Mouse (Mus musculus) right cerebral cortex, postnatal 10 days (tissue): Measurements from ENCODE around the gene Slc23a2.

Experiments used
- DNase-seq, 2 experiments: peaks; one replicate each; pipeline ENCODE4 v3.0.0; 2021; ENCODE audit warnings: low spot score in 2 of 2

Slc23a2 gene

GRCm38 (mm10) chr2:132134758-132135157 is 10.2 kb downstream of the Slc23a2 start:
- DNase-seq = peak in 1 of 2 experiments; percentile 31

GRCm38 (mm10) chr2:132133436-132133835 is 11.5 kb downstream of the Slc23a2 start:
- no peak for DNase-seq

- DNase-seq = peak; percentile 40 to 43
Observed at GRCm38 (mm10) chr2:132131266-132131665, 13.6 kb downstream of the Slc23a2 start.

GRCm38 (mm10) chr2:132129980-132130379 is 14.9 kb downstream of the Slc23a2 start:
- no peak for DNase-seq

- DNase-seq = no peak
Observed at GRCm38 (mm10) chr2:132129247-132129646, 15.7 kb downstream of the Slc23a2 start.

GRCm38 (mm10) chr2:132127904-132128303 is 17.0 kb downstream of the Slc23a2 start:
- no peak for DNase-seq

- DNase-seq = no peak
Observed at GRCm38 (mm10) chr2:132126292-132126691, 18.6 kb downstream of the Slc23a2 start.

- DNase-seq = no peak
Observed at GRCm38 (mm10) chr2:132123063-132123462, 21.8 kb downstream of the Slc23a2 start.

GRCm38 (mm10) chr2:132121050-132121449 is 23.9 kb downstream of the Slc23a2 start:
- no peak for DNase-seq

GRCm38 (mm10) chr2:132118646-132119045 is 26.3 kb downstream of the Slc23a2 start:
- no peak for DNase-seq

- no peak for DNase-seq
Observed at GRCm38 (mm10) chr2:132115936-132116335, 29.0 kb downstream of the Slc23a2 start.

GRCm38 (mm10) chr2:132115344-132115743 is 29.6 kb downstream of the Slc23a2 start:
- no peak for DNase-seq

GRCm38 (mm10) chr2:132113962-132114759 is 30.7 kb downstream of the Slc23a2 start:
- DNase-seq = no peak

- no peak for DNase-seq
Observed at GRCm38 (mm10) chr2:132112319-132112718, 32.6 kb downstream of the Slc23a2 start.

- no peak for DNase-seq
Observed at GRCm38 (mm10) chr2:132111905-132112304, 33.0 kb downstream of the Slc23a2 start.

- DNase-seq = peak; percentile 80 to 85
Observed at GRCm38 (mm10) chr2:132111266-132111665, 33.6 kb downstream of the Slc23a2 start.

GRCm38 (mm10) chr2:132110702-132111101 is 34.2 kb downstream of the Slc23a2 start:
- no peak for DNase-seq

GRCm38 (mm10) chr2:132108988-132109387 is 35.9 kb downstream of the Slc23a2 start:
- DNase-seq = no peak

GRCm38 (mm10) chr2:132107611-132108010 is 37.3 kb downstream of the Slc23a2 start:
- DNase-seq = peak; percentile 71 to 79

- DNase-seq = no peak
Observed at GRCm38 (mm10) chr2:132106069-132106468, 38.8 kb downstream of the Slc23a2 start.

- DNase-seq = no peak
Observed at GRCm38 (mm10) chr2:132103265-132103664, 41.6 kb downstream of the Slc23a2 start.

GRCm38 (mm10) chr2:132102505-132103130 is 42.3 kb downstream of the Slc23a2 start:
- DNase-seq = no peak
